Mouse (Mus musculus): ENCODE measurements at regions not wholly inside any gene's neighbourhood (a gene's known extent, or its start where the extent isn't known, plus 50 kb on each side); places are given as distances from the start of the nearest gene placed in this dataset.

DNA sequence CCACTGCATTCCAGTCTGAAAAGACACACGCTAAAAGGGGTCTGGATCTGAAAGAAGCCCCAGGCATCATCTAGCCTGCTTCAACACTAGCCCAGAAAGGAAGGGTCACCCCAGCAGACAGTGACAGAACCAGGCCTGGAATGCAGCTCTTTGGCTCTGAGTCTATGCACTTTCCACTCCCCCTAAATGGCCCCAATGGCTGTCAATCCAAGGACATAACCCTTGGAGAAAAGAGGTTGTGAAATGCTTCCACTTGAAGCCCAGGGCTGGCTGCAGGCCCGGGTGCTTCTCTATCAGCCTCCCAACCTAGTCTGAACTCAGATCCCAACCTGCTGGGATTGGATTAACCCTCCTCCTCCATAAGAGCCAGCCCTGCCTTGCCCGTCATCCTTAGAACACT, 194.6 kb upstream of the Bcl6 start:
- Histone ChIP-seq H3K36me3 (ENCODE audit: control insufficient read depth, insufficient read depth, low read length) (no peaks in the 10 kb centered on the region), H3K27me3 (ENCODE audit: control insufficient read depth, insufficient read depth, low read length) (no peaks in the 10 kb centered on the region), H3K27ac (replicated peaks) (no peak overlapping the region), H3K4me2 (replicated peaks; ENCODE audit: low read depth) (no peak overlapping the region), H3K9me3 (ENCODE audit: control insufficient read depth, low read length) (no peaks in the 10 kb centered on the region), H3K9ac (ENCODE audit: low read length) (no peak overlapping the region), H3K4me3 (ENCODE audit: low read depth, low read length) (no peak overlapping the region), H3K4me1 (replicated peaks; ENCODE audit: control insufficient read depth, insufficient read depth) (no peaks in the 10 kb centered on the region)
- DNase-seq (ENCODE audit: low spot score) (no peak), ATAC-seq (ENCODE audit: low FRiP score, low TSS enrichment) (no peak)
- TF ChIP-seq EP300 (optimal IDR thresholded peaks at IDR 0.05) (no peak), CTCF (IDR thresholded peaks at IDR 0.05; ENCODE audit: low read depth) (no peak)
- WGBS = 67% methylated on average over 3 of the region's 3 CpGs

DNA sequence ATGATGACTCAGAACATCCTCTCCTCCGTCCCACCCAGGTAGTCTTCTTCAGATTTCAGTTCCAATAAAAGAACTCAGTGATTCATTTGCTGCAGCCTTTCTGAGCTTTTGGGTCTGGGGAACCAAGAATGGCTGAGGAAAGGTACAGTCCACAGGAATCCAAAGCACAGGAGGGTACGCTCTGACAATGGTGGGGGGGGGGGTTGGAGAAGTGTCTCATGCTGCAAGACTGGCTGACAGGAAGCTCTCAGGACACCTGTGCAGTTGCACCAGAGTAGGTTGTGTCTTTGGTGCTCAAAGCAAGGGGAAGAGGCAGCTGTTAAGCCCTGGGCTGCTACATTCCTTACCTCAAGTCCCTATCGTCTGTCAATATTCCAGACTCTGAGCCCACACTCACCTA, 192.7 kb upstream of the Bcl6 start:
- 88% methylated on average over 3 of the region's 3 CpGs for WGBS
- Histone ChIP-seq H3K4me2 (replicated peaks; ENCODE audit: low read depth) (no peak overlapping the region), H3K36me3 (ENCODE audit: control insufficient read depth, insufficient read depth, low read length) (no peaks in the 10 kb centered on the region), H3K27ac (replicated peaks) (no peak overlapping the region), H3K27me3 (ENCODE audit: control insufficient read depth, insufficient read depth, low read length) (no peaks in the 10 kb centered on the region), H3K4me1 (replicated peaks; ENCODE audit: control insufficient read depth, insufficient read depth) (no peaks in the 10 kb centered on the region), H3K9me3 (ENCODE audit: control insufficient read depth, low read length) (no peaks in the 10 kb centered on the region), H3K4me3 (ENCODE audit: low read depth, low read length) (no peak overlapping the region), H3K9ac (ENCODE audit: low read length) (no peak overlapping the region)
- ATAC-seq (ENCODE audit: low FRiP score, low TSS enrichment) (no peak), DNase-seq (ENCODE audit: low spot score) (no peak)
- no peak for TF ChIP-seq EP300 (optimal IDR thresholded peaks at IDR 0.05)
- no peak for TF ChIP-seq CTCF (IDR thresholded peaks at IDR 0.05; ENCODE audit: low read depth)

DNA sequence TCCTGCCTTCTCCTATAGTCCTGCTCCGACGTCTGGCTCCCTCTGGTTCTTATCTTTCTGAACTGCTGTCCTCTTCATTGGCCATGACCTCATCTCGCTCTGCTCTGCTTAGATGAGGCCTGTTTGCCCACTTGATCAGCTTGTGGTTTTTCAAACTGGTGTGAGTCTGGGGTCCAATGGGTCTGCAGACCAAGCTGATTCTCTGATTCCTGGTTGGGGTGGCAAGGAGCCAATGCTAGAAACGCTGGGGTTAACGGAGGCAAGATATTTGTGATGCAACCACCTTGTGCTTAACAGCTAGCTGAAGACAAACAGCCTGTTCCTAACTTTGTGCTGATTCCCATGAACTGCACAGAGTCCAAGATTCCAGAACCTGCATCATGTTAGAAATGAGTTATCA, 192.0 kb upstream of the Bcl6 start:
- 76% methylated on average over 5 of the region's 5 CpGs for WGBS
- H3K4me2 ChIP-seq (replicated peaks; ENCODE audit: low read depth) = no peak overlapping the region
- no peak overlapping the region for H3K27ac ChIP-seq (replicated peaks)
- no peak overlapping the region for H3K9ac ChIP-seq (ENCODE audit: low read length)
- DNase-seq (ENCODE audit: low spot score) (no peak), ATAC-seq (ENCODE audit: low FRiP score, low TSS enrichment) (no peak)
- no peaks in the 10 kb centered on the region for H3K27me3 ChIP-seq (ENCODE audit: control insufficient read depth, insufficient read depth, low read length)
- no peak overlapping the region for H3K4me3 ChIP-seq (ENCODE audit: low read depth, low read length)
- no peaks in the 10 kb centered on the region for H3K36me3 ChIP-seq (ENCODE audit: control insufficient read depth, insufficient read depth, low read length)
- no peak for TF ChIP-seq CTCF (IDR thresholded peaks at IDR 0.05; ENCODE audit: low read depth)
- no peaks in the 10 kb centered on the region; the same call in 1 of the 2 replicates for H3K4me1 ChIP-seq (replicated peaks; ENCODE audit: control insufficient read depth, insufficient read depth)
- no peaks in the 10 kb centered on the region for H3K9me3 ChIP-seq (ENCODE audit: control insufficient read depth, low read length)

DNA sequence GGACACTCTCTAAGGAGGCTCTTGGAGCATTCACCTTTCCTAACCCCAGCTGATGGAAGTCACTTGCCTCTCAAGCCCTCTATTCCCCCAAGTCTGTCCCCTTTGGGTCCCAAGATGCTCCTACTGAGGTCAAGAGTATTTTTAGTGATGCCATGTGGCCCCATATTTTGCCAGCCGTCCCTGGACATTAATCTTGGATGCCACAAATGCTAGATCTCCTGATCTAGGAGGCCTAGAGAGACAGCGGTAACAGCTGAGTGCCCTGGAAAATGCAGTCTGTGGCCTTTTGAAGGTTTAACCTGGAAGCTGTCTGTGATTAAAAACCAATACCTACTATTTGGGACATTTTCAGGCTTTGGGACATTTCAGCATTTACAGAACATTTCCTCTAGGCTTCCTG, 188.9 kb upstream of the Bcl6 start:
- Histone ChIP-seq H3K27ac (replicated peaks) (no peak overlapping the region), H3K4me1 (replicated peaks; ENCODE audit: control insufficient read depth, insufficient read depth) (no peaks in the 10 kb centered on the region; the same call in 1 of the 2 replicates), H3K4me3 (ENCODE audit: low read depth, low read length) (no peak overlapping the region), H3K36me3 (ENCODE audit: control insufficient read depth, insufficient read depth, low read length) (no peaks in the 10 kb centered on the region), H3K9ac (ENCODE audit: low read length) (no peak overlapping the region), H3K4me2 (replicated peaks; ENCODE audit: low read depth) (no peak overlapping the region), H3K27me3 (ENCODE audit: control insufficient read depth, insufficient read depth, low read length) (no peaks in the 10 kb centered on the region), H3K9me3 (ENCODE audit: control insufficient read depth, low read length) (no peaks in the 10 kb centered on the region)
- 77% methylated on average over 2 of the region's 2 CpGs for WGBS
- TF ChIP-seq EP300 (optimal IDR thresholded peaks at IDR 0.05) = no peak
- TF ChIP-seq CTCF (IDR thresholded peaks at IDR 0.05; ENCODE audit: low read depth) = no peak
- DNase-seq (ENCODE audit: low spot score) (no peak), ATAC-seq (ENCODE audit: low FRiP score, low TSS enrichment) (no peak)

DNA sequence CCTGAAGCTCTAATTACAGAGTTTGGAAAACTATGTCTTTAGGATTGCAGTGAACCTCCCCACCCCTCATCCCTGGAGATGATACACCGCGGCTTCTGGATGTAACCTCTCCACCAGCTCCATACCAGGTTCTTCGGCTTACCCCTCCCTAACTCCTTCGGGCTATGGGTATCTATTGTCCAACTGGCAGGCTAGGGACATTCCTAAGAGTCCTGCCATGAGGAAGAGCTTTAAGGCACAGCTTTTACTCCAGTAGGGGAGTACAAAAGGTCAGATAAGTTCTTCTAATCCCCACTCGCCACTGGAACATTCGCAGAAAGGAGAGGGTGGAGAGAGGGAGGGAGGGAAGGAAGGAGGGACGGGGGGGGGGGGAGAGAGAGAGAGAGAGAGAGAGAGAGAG, 188.5 kb upstream of the Bcl6 start:
- no peak for ATAC-seq (ENCODE audit: low FRiP score, low TSS enrichment)
- DNase-seq (ENCODE audit: low spot score) = no peak
- WGBS = 70% methylated on average over 6 of the region's 7 CpGs
- Histone ChIP-seq H3K4me3 (ENCODE audit: low read depth, low read length) (no peak overlapping the region), H3K9ac (ENCODE audit: low read length) (no peak overlapping the region), H3K27ac (replicated peaks) (no peak overlapping the region), H3K9me3 (ENCODE audit: control insufficient read depth, low read length) (no peaks in the 10 kb centered on the region), H3K36me3 (ENCODE audit: control insufficient read depth, insufficient read depth, low read length) (no peaks in the 10 kb centered on the region), H3K27me3 (ENCODE audit: control insufficient read depth, insufficient read depth, low read length) (no peaks in the 10 kb centered on the region), H3K4me2 (replicated peaks; ENCODE audit: low read depth) (no peak overlapping the region), H3K4me1 (replicated peaks; ENCODE audit: control insufficient read depth, insufficient read depth) (no peaks in the 10 kb centered on the region; the same call in 1 of the 2 replicates)
- TF ChIP-seq CTCF (IDR thresholded peaks at IDR 0.05; ENCODE audit: low read depth) (no peak), EP300 (optimal IDR thresholded peaks at IDR 0.05) (no peak)

DNA sequence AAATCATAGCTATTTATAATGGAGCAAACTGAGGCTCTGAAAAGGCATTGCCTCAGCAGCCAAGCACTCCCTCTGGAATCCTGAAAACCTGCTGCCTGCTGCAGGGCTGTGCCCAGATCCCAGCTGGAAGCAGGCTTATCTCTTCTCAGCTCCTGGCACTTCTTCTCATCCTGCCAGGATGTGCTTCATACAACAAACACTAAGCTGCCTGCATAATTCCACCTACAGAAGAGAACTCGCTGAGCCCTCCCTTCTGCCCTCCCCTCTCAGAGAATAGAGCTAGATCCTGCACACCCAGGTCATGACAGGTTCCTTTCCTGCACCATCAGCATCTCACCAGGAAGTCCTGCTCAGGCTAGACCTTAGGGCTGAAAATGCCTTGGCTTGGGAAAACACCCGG, 187.4 kb upstream of the Bcl6 start:
- ATAC-seq (ENCODE audit: low FRiP score, low TSS enrichment) = 0 out of 2 replicates have a peak, but pooled peaks have one; percentile 52
- no peak for TF ChIP-seq CTCF (IDR thresholded peaks at IDR 0.05; ENCODE audit: low read depth)
- no peak for TF ChIP-seq EP300 (optimal IDR thresholded peaks at IDR 0.05)
- Histone ChIP-seq H3K27ac (replicated peaks) (no peak overlapping the region), H3K4me2 (replicated peaks; ENCODE audit: low read depth) (no peak overlapping the region), H3K36me3 (ENCODE audit: control insufficient read depth, insufficient read depth, low read length) (no peaks in the 10 kb centered on the region), H3K27me3 (ENCODE audit: control insufficient read depth, insufficient read depth, low read length) (no peaks in the 10 kb centered on the region), H3K9me3 (ENCODE audit: control insufficient read depth, low read length) (no peaks in the 10 kb centered on the region), H3K9ac (ENCODE audit: low read length) (no peak overlapping the region), H3K4me1 (replicated peaks; ENCODE audit: control insufficient read depth, insufficient read depth) (no peaks in the 10 kb centered on the region; the same call in 1 of the 2 replicates), H3K4me3 (ENCODE audit: low read depth, low read length) (no peak overlapping the region)
- 51% methylated on average over 2 of the region's 2 CpGs for WGBS
- no peak for DNase-seq (ENCODE audit: low spot score)

Data from stomach, postnatal 0 days (tissue).